Mouse (Mus musculus): Measurements from ENCODE around the gene Mmaa.

Mmaa gene

DNA sequence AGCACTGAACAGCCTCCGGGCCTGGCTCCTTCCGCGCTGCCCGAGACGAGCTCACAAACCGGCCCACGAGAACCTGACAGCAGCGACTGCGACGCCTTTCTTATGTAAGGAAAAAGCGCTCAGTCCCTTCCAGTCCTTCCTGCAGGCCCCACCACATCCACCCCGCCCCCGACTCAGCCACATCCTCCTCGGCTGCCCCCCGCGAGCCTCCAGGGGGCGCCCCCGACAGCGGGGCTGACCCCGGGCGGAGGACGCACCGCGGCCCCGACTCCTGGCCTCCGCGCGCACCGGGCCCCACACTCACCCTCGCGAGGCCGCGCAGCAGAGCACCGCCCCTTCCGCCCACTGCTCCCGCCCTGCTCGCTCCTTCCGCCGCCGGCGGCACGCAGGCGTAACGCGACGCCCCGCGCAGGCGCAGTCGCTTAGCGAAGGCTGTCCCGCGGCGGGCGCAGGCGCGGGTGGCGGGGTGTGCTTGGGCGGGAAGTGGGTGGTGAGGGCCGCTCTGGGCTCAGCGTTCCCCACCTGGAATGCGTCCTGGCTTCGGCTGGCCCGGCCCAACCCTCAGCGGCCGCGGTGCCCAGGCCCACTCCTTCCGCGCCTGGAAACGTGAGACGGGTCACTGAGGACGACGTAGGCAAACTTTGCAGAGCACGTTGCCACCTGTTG lies at the start of gene Mmaa:
TSS of gene Mmaa (minus strand) at position 328 of the 666 bp plus-strand sequence.
- peak; percentile 98 for DNase-seq (ENCODE audit: low read depth)

DNA sequence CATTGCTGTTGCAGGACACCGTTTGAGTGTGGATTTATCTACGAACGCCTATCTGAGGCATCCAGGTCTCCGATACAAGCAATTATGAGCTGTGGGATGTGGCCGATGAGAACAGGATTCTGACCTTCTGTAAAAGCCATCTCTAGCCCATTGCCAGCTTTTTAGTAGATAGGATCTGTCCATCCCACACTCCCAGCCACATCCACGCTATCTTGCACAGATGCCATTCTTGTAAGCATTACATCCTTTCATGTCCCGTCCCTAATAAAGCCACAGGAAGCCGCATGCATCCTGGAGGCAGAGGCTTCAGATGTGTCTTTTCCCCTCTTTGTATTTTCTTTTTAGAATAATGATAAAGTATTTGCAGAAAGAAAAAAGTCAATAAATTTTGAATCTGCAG lies 46.5 kb upstream of the Mmaa start:
- DNase-seq (ENCODE audit: low read depth), result no peak

DNA sequence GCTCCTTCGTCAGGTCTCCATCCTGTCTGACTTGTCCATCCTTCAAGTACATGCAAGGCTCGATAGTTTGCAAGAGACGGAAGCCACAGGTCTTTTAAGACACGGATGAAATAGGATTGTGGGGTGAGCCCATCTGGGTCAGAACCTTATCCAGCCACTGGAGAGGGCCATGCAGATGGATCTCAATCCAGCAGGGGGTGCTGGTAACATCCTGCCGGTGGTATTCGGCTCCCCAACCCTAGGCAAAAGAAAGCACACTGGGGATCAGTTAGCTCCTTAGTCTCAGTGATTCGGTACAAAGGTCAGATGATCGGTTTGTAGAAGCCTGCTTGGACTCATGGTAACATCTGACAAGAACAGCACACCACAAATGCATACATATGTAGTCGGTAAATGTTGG lies 44.8 kb upstream of the Mmaa start:
- peak; percentile 29 for DNase-seq (ENCODE audit: low read depth)

DNA sequence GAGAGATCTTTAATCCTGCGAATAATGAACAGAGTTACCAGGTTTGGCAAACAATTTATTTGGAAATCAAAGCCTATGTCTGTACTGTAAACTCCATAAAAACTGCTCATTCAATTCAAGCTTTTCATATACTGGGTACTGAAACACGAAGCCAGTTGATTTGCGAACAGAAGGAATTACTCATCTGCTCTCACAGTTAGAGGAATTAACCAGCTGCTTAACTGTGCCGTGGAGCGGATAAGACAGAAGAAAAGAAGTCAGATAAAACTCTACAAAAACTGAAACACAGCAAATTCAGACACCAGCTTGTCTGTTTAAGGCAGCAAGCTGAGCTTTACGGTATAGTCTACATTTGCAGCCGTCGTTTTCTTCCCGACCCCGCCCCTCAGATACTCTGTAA lies 43.9 kb upstream of the Mmaa start:
- DNase-seq (ENCODE audit: low read depth), result no peak

DNA sequence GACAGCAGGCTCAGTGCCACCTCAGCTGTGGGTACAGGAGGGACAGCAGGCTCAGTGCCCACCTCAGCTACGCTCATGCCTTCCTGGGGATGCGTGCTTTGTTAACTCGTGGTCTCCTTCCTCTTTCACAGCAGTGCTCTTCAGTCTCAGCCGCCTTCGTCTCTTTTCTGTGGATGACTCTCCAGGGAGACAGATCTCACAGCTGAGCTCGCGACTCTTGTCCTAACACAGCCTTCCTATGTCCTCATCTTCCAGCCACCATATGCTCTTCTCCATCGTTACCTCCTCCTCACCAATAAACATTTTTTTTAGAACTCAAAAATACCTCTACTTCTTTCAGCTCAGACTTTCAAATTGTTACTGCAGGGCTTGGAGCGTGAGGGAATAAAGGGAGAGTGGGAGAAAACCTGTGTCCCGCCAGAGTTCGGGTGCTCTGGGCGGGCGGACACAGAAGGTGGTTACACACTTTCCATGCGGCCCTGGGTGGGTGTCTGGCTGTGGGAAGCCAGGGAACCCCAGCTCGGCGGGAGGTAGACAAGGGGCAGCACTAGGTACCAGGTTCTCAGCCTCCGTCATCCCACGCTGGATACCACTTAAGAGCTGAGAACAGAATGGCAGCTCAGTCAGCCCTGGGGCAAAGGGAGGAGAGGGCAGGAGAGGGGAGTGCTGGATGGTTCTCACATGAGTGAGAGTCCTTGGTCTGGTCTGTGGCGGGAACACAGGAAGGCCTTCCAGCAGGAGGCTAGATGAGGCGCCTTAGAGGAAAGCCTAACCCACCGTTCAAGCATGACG lies 37.6 kb upstream of the Mmaa start:
- DNase-seq (ENCODE audit: low read depth), result no peak

DNA sequence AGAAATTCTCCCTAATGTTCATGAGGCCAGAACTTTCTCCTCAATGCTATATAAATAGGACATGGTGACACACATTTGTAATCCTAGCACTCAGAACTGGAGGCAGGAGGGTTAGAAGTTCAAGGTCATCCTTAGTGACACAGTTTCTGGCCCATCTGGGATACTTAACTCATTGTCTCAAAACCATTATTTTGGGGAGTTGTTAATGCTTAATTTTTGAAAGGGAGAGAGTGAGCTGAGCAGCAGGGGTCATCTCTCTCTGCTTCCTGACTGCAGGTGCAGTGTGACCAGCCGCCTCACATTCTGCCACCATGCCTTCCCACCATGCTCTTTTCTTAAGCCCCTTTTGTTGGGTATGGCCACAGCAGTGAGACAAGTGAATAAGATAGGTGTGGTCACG lies 36.8 kb upstream of the Mmaa start:
- no peak for DNase-seq (ENCODE audit: low read depth)

DNA sequence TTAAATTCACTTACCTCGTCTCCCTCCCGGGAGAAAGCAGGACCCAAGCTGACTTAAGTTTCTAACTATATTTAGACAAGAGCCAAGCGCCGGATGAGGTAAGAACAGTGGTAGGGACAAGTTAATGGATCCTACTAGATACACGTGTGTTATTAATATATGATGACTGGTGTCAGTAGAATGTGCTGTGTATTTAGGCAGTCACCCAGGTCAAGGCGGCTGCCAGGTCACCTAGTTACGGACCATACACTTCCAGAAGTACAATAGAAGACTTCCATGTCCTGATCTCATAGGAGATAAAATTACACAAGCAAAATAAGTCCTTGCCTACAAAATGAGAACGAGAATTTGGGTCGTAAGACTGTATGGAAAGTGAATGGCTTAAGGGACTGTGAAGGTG lies 36.3 kb upstream of the Mmaa start:
- no peak for DNase-seq (ENCODE audit: low read depth)

DNA sequence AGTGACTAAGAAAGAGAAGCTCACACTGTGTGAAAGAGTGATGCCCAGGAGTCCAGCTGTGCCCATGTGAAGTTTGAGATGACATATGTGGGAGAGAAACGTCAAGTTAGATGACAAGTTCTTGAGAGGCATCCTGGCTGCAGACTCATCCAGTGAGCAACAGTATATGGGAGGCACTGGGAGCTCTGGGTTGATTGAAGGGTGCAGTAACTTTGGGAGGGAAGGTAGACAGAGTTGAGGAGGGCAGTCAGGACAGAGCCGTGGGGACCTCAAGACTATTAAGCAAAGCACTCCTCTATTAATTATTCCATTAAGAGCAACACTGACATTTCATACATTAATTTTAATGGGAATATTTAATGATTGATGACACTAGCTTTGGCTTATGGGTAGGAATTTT lies 35.0 kb upstream of the Mmaa start:
- DNase-seq (ENCODE audit: low read depth), result no peak

DNA sequence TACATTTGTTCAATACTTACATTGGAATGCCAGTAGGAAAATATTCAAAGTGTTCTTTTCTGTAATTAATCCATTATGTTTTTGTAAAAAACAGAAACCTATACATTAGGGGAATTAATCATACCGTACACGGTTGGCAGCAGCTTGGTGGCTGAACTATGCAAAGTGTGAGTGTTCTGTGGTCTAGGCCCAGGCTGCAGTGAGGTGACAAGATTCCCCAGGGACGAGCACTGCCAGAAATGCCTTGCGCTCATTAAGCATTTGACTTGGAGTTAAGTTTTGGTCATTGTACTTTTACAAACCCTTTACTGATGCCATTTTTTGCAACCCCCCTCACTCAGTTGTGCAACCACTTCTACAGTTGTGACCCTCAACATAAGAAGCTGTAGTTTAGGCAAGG lies 34.4 kb upstream of the Mmaa start:
- no peak for DNase-seq (ENCODE audit: low read depth)

DNA sequence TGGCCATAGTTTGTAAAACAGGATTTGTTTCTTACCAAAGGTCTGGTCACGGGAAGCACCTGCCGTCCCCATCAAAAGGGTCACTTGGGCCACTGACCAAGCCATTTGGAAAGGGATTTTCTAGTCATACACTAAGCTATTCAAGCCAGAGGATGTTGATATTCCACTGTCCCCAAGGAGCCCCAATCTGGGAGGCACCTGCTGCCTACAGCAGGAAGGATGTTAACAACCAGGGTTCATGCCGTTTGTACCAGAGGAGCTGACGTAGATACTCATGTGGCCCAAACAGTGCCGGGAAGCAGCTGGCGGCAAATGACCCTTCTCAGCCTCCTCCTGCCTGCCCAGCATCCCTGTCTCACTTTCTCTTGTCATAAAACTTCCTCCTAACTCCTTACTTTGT lies 30.8 kb upstream of the Mmaa start:
- DNase-seq (ENCODE audit: low read depth), result no peak

DNA sequence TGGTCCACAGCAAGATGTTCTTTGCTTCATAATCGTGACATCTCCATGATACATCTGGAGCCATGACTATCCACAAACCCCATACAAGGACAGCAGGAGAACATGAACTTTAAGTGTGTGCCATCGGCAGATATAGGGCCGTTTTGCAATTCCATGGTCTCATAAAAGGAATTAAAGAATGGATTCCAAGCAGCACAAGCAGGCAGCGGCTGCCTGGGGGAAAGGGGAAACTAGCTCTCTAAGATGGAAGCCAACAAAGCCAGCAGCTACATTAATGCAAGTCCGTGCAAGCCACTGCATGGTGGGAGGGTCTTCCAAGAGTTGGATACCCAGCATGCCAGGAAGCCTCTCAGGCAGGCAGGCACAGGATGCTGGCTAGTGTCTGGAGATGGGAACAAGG lies 30.2 kb upstream of the Mmaa start:
- no peak for DNase-seq (ENCODE audit: low read depth)

DNA sequence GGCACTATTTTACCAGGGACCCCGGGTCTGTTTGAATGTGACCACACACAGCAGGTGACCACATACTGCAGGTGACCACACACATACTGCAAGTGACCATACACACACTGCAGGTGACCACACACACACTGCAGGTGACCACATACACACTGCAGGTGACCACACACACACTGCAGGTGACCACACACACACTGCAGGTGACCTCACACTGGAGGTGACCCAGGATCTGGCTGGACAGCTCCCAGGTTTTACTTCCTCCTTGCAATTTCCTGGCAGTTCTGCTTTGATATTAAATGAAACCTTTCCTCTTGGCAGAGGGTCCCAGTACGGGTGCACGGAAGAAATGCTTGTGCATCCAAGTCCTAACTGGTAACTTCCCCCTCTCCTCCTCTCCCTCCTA lies 29.3 kb upstream of the Mmaa start:
- DNase-seq (ENCODE audit: low read depth), result no peak

DNA sequence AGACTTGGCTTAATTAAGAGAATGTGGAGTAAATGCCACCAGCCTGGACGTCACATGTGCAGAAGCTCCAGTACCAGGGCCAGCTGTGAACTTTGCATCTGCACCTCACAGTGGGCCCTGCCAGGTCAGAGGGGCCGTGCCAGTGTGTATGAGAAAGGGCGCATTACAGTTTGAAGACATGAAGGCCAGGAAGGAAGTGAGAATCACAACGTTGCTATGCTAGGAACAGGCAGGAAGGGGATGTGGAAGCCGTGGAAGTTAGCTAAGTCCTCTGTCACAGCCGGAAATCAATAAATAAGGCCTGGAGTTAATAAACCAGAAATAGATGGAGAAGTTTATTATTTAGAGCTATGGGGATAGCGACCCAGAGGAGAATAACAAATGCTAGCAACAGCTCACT lies 28.4 kb upstream of the Mmaa start:
- no peak for DNase-seq (ENCODE audit: low read depth)

DNA sequence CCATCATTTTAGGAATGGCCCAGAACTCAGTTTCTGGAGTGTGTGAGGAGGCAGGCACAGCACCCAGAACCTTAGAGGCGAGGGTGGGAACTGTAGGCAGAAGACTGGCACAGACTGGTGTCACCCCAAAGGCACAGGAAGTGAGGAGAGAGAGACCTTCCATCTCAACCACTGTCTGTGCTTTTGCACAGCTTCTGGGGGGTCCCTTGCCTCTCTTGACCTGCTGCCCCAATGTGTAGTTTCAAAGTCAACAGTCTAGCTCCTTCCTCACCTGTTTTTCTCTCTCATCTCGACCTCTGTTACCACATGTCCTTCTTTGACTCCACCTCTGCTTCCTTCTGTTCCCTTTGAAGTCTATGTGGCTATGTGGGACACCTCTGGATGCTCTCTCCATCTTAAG lies 16.1 kb upstream of the Mmaa start:
- no peak for DNase-seq (ENCODE audit: low read depth)

DNA sequence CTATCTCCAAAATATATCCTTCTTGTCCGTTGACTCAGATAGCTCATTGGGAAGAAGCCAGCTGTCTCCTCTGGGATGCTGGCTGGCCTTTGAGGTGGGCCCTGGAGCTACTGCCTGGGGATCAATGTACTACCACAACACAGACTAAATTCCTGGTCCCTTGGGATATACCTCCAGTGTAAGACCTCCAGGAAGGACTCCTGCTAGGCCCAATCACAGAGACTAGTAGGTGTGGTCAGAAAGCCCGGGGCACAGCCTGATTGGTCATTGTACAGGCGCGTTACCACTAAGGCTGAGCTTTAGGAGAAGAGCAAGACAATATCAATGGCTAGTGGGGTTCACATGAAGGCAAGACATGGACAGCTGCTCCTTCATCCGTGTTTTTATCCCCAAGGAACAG lies 11.2 kb upstream of the Mmaa start:
- no peak for DNase-seq (ENCODE audit: low read depth)

DNA sequence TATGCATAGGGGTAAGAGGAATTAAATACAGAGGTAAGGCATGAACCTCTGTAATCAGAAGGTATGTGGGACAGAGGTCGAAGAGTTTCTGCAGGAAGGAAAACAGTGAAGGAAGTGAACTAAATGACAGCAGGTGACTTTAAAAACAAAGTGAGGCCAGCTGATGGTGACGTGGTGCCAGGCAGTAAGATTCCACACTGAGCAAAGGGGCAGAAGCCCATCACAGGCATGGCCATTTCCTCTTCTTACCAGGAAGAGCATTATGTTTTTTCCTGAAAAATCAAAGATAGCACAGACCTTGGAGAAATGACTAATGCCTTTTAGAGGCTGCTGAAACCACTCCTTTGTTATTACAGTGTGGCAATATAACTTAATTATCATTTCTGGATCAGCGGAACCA lies 6.8 kb upstream of the Mmaa start:
- no peak for DNase-seq (ENCODE audit: low read depth)

DNA sequence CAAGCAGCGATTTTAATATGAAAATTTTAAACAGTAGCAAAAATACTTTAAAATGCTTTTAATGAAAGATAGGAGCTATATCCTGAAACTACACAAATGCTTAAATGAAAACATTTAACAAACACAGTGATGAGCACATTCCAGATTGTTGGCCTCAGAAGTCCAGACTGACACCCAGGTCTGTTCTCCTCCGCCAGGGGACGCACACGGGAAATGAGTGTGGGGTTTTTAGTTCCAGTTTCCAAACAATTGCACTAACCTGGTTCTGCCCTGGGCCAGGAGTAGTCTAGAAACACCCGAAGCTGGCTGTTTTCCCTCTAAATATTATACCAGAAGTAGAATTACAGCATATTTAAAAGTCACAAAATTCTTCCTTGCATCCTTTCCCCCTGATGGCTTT lies 5.0 kb upstream of the Mmaa start:
- DNase-seq (ENCODE audit: low read depth), result no peak

DNA sequence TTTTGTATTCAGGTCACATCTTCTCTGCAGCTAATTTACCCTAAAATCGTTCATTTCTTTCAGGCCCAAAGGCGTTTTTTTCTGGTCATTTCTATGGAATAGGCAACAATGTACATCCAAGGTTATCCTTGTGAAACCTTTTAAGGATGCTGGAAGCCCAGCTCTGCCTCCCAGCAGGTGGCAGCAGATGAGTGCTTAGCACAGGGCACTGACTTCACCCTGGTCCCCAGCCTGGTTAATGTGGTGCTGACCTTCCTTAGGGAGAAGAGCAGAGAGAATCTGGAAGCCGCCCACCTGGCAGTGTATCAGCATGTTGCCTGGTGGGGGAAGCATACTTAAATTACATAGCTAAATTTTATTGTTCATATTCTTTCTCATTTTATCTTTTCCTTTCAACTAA lies 3.0 kb upstream of the Mmaa start:
- peak; percentile 46 for DNase-seq (ENCODE audit: low read depth)

DNA sequence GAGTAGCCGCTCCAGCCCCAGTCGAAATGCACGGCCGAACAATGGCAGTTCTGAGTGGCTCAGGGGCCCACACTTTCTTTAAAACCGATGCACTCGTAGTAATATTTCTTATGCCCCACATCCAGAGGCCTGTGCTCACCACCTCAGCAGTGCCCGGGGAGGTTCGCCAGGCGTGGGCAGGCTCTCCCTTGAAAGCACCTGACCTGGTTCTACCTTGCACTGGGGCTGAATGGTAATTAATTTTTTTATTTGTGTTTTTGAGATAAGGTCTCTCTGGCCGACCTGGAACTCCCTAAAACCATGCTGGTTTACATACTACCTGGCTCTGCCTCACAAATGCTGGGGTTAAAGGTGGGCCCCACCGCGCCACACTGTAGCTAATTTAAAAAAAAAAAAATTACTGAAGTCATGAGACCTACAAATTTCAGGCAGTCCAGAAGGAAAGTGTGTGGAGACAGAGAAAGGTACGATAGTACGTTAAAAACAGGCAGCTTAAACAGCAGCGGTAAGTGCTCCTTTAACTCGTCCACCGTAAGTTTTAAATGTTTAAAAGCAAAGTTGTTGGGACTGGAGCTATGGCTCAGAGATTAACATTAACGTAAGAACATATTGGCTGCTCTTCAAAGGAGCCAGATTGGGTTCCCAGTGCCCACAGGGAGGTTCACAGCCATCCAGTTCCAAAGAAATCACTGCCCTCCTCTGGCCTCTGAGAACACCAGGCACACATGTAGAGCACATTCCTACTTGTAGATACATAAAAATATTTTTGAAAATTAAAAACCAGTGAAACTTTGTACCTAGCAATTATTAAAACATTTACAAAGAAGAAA lies 754 bp upstream of the Mmaa start:
- no peak for DNase-seq (ENCODE audit: low read depth)

DNA sequence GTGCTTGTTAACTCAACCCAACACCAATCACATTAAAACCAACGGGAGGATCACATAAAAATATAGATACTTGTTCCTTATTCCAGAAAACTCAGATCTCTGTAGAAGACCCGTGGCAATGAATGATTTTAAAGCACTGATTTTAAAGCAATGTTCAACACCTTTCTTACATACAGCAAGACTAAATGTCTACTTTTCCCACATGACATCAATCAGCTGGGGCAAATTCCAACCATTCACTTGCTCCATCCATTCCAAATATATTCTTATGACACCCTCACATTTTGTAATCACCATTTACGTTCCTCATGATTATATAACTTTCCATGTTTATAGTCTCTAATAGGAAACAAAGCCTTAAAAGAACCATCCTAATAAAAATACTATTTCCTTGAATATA lies 896 bp downstream of the Mmaa start:
- peak; percentile 20 for DNase-seq (ENCODE audit: low read depth)

DNA sequence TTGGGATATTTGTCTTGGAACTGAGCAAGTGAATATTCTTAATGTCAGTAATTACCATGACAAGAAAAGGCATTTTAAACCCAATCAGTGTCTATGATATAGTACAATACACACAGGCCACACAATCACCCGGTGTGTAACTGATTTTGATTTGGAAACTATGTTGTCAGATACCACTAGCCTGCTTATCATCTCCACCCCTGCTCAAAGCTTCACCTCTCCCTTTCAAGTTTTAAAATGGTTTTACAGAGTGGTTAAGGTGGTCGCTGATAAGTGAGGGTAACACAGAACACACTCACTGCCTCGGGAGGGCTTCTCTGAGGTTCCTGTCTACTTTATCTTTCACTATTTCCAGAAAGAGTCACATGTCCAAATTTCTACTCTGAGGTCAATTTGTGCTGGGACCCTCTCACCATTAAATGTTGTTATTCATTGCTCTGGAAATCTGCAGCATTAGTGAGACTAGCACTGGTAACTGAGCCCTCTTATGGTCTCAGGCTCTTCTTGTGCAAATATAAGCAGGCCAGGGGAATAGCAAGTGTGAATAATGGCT lies 1.9 kb downstream of the Mmaa start:
- DNase-seq (ENCODE audit: low read depth), result no peak

DNA sequence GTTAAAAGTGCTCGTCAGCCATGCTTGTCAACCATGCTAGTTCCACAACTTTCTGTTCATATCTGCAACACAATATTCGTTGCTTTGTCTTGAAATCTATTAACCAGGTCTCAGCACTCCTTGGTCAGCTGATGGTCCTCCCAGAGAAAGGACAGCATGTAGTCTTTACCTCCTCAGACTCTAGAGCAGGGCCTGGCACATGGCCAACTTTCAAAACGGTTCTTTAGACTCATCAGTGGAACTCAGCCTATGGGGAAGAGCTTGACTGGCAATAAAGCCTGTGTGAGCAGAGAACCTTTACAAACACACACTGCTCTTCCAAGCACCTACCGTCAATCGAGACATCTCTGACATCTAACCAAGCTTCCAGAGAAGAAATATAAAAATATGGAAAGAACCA lies 5.1 kb downstream of the Mmaa start:
- DNase-seq (ENCODE audit: low read depth), result no peak

DNA sequence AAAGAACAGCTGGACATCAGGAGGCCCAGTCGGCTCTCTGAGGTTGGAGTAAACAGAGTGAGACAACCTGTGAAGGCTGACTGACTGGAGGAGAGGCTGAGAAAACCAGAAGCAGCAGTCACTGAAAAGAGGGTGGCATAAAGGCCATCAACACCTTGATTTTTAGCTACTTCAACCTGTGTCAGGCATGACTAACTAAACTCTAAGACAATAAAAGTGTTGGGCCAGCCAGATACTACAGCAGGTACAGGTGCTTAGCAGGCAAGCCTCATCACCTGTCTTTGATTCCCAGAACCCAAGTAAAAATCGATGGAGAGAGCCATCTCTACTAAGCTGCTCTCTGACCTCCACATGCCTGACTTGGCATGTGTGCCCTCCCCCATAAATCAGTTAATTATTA lies 6.1 kb downstream of the Mmaa start:
- no peak for DNase-seq (ENCODE audit: low read depth)
